Mouse (Mus musculus) olfactory bulb, adult 2 months (tissue): ENCODE results near the gene Inava.

ENCODE experiments used
- CTCF ChIP-seq: fragments of 200-500 bp; IDR thresholded peaks from 2 replicates; pipeline ENCODE4 v1.5.1; 2012; ENCODE audit warnings: low read depth, mild to moderate bottlenecking, low read length, moderate library complexity; ENCODE audit not compliant: insufficient read depth
- POLR2A ChIP-seq: fragments of 200-500 bp; IDR thresholded peaks from 2 replicates; pipeline ENCODE4 v1.6.1; 2012; ENCODE audit warnings: mild to moderate bottlenecking, low read depth, low read length, moderate library complexity; ENCODE audit not compliant: insufficient read depth

GRCm38 (mm10) chr1:136255174-136255573 is 21.1 kb upstream of the Inava start:
- TF ChIP-seq CTCF (no peak), POLR2A (no peak)
